Mouse (Mus musculus): ENCODE measurements around the gene Abca17. TPM values are rescaled to one million over a fixed set of nuclear protein-coding genes. Genes with fewer than 3 reads are reported as not detected.

The Abca17 gene
- not detected in 2 replicates for polyA plus RNA-seq (2015; fragmentation: Nextera tagmentation; extraction: Ambion mirVana)

GRCm38 (mm10) chr17:24350926-24351759, at the start of gene Abca17:
Gene Abca17 (minus strand): TSS chr17:24351068.

GRCm38 (mm10) chr17:24351760-24352357, 991 bp upstream of the Abca17 start, which contains the start of gene Abca3:
Gene Abca3 (plus strand): TSS chr17:24351950.

DNA sequence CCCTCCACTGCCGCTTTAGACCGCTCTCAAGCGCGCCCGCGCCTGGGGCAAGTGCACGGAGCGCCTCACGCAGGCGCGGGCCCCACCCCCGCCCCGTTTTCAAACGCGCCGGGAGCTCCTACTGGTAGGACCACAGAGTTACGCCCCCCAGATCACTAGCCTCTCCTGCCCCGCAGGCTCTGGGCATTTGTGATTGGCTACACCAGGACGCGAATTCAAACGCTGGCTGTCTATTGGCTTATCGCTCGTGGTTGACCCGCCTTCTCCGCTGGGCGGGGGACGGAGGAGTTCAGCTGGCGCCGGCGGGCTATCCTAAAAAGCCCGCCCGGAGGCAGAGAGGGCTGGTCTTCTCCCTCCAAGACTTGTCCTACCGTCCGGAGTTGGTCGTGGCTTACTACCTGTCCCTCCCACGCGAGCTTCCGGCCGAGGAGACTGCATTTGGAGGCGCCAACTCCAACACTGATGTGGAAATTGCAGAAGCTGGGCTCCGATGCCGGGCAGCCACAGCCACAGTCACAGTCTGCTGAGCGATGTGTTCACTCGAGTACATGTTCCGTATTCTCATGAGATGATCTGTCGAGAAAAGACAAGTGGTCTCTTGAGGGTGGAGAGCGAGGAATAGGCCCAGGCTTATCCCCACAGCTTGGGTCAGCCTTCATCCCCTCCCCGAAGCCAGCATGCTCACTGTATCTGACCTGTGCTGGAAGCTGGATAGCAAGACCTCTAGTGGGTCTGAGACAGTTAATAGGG, 99.4 kb downstream of the Abca17 start, which contains the start of gene Ccnf:
TSS of gene Ccnf (minus strand) at position 165 of the 750 bp plus-strand sequence.

GRCm38 (mm10) chr17:24220435-24221411, 130.1 kb downstream of the Abca17 start, which contains the start of gene Tedc2:
Gene Tedc2 (minus strand): TSS chr17:24220851.

Small RNAs within 50 kb of the gene (microRNA-seq; reads per million reads assigned to microRNA genes)
- gene Gm24427 (0 reads per million in 2 experiments), gene Mir5134 (0.21 to 0.71 reads per million in 2 experiments), gene Mir6965 (0 to 0.30 reads per million in 2 experiments)

Other genes starting within 250 kb of the Abca17 start
- gene Pdpk1, start 200.1 kb downstream of the Abca17 start, polyA plus RNA-seq (2015; fragmentation: Nextera tagmentation; extraction: Ambion mirVana): 46.0 and 57.2 TPM in 2 replicates
- 20.6 and 22.1 TPM in 2 replicates for gene Amdhd2, start 187.3 kb downstream of the Abca17 start, polyA plus RNA-seq (2015; fragmentation: Nextera tagmentation; extraction: Ambion mirVana)
- 366 and 377 TPM in 2 replicates for gene Atp6v0c, start 181.4 kb downstream of the Abca17 start, polyA plus RNA-seq (2015; fragmentation: Nextera tagmentation; extraction: Ambion mirVana)
- 2.4 and 3.2 TPM in 2 replicates for gene Tbc1d24, start 145.5 kb downstream of the Abca17 start, polyA plus RNA-seq (2015; fragmentation: Nextera tagmentation; extraction: Ambion mirVana)
- 1.9 and 2.1 TPM in 2 replicates for gene Ntn3, start 141.5 kb downstream of the Abca17 start, polyA plus RNA-seq (2015; fragmentation: Nextera tagmentation; extraction: Ambion mirVana)
- 3.7 and 4.5 TPM in 2 replicates for gene Tedc2, start 130.2 kb downstream of the Abca17 start, polyA plus RNA-seq (2015; fragmentation: Nextera tagmentation; extraction: Ambion mirVana)
- gene Ccnf, start 99.6 kb downstream of the Abca17 start, polyA plus RNA-seq (2015; fragmentation: Nextera tagmentation; extraction: Ambion mirVana): 8.0 and 9.4 TPM in 2 replicates
- 4.2 and 5.4 TPM in 2 replicates for gene Abca3, start 882 bp upstream of the Abca17 start, polyA plus RNA-seq (2015; fragmentation: Nextera tagmentation; extraction: Ambion mirVana)
- gene Rnps1, start 63.5 kb upstream of the Abca17 start, polyA plus RNA-seq (2015; fragmentation: Nextera tagmentation; extraction: Ambion mirVana): 110 and 113 TPM in 2 replicates
- 213 and 235 TPM in 2 replicates for gene Eci1, start 75.6 kb upstream of the Abca17 start, polyA plus RNA-seq (2015; fragmentation: Nextera tagmentation; extraction: Ambion mirVana)
- gene Dnase1l2, start 92.0 kb upstream of the Abca17 start, polyA plus RNA-seq (2015; fragmentation: Nextera tagmentation; extraction: Ambion mirVana): 0.87 and 2.3 TPM in 2 replicates
- gene E4f1, start 119.2 kb upstream of the Abca17 start, polyA plus RNA-seq (2015; fragmentation: Nextera tagmentation; extraction: Ambion mirVana): 13.3 and 13.6 TPM in 2 replicates
- 56.2 and 57.5 TPM in 2 replicates for gene Pgp, start 119.3 kb upstream of the Abca17 start, polyA plus RNA-seq (2015; fragmentation: Nextera tagmentation; extraction: Ambion mirVana)
- 0.40 TPM in 1 of 2 replicates, not detected in the other for gene Bricd5, start 122.8 kb upstream of the Abca17 start, polyA plus RNA-seq (2015; fragmentation: Nextera tagmentation; extraction: Ambion mirVana)
- gene Mlst8, start 128.0 kb upstream of the Abca17 start, polyA plus RNA-seq (2015; fragmentation: Nextera tagmentation; extraction: Ambion mirVana): 8.4 and 8.8 TPM in 2 replicates
- 0.29 and 0.34 TPM in 2 replicates for gene Caskin1, start 137.5 kb upstream of the Abca17 start, polyA plus RNA-seq (2015; fragmentation: Nextera tagmentation; extraction: Ambion mirVana)
- gene Traf7, start 176.9 kb upstream of the Abca17 start, polyA plus RNA-seq (2015; fragmentation: Nextera tagmentation; extraction: Ambion mirVana): 43.2 and 46.8 TPM in 2 replicates
- 0.39 and 0.69 TPM in 2 replicates for gene Rab26, start 183.1 kb upstream of the Abca17 start, polyA plus RNA-seq (2015; fragmentation: Nextera tagmentation; extraction: Ambion mirVana)
- 12.6 TPM in 2 replicates for gene Pkd1, start 198.8 kb upstream of the Abca17 start, polyA plus RNA-seq (2015; fragmentation: Nextera tagmentation; extraction: Ambion mirVana)

All from skeletal muscle tissue, postnatal 0 days (tissue).